Mouse (Mus musculus) liver, adult 2 months (tissue): ENCODE measurements around the gene Vps37c. TPM values are rescaled to one million over a fixed set of nuclear protein-coding genes. Genes with fewer than 3 reads are reported as not detected.

ENCODE experiments used
- DNase-seq: peaks from one replicate; pipeline ENCODE4 v3.0.0-alpha.2; 2011; ENCODE audit warnings: low read depth, low spot score; ENCODE audit errors: extremely low read depth
- H3K27ac ChIP-seq: fragments of 200-500 bp; replicated peaks from 2 replicates; pipeline ENCODE4 v1.5.1; 2012; ENCODE audit warnings: low read depth, mild to moderate bottlenecking, control low read depth, inconsistent platforms, low read length; ENCODE audit not compliant: insufficient read depth
- H3K27me3 ChIP-seq: fragments of 200-500 bp; 2 replicates; pipeline ENCODE4 v1.6.1; 2012; ENCODE audit warnings: mild to moderate bottlenecking, moderate library complexity, low read length, inconsistent platforms; ENCODE audit not compliant: control insufficient read depth, insufficient read depth
- H3K36me3 ChIP-seq: fragments of 200-500 bp; 2 replicates; pipeline ENCODE4 v1.6.1; 2012; ENCODE audit warnings: low read length, inconsistent platforms; ENCODE audit not compliant: control insufficient read depth, insufficient read depth
- H3K4me1 ChIP-seq: fragments of 200-500 bp; 2 replicates; pipeline ENCODE4 v1.6.1; 2011; ENCODE audit warnings: low read length; ENCODE audit not compliant: control insufficient read depth, insufficient read depth
- H3K4me3 ChIP-seq: fragments of 200-500 bp; 2 replicates; pipeline ENCODE4 v1.5.1; 2011; ENCODE audit warnings: low read depth, mild to moderate bottlenecking, control low read depth, low read length, moderate library complexity; ENCODE audit not compliant: insufficient read depth
- H3K79me2 ChIP-seq: fragments of 200-500 bp; 2 replicates; pipeline ENCODE4 v1.6.1; 2012; ENCODE audit warnings: inconsistent platforms, mild to moderate bottlenecking, low read length, moderate library complexity; ENCODE audit not compliant: control insufficient read depth, insufficient read depth
- H3K9ac ChIP-seq: fragments of 200-500 bp; 2 replicates; pipeline ENCODE4 v1.6.1; 2012; ENCODE audit warnings: low read depth, mild to moderate bottlenecking, control low read depth, inconsistent platforms, low read length
- CTCF ChIP-seq: fragments of 200-500 bp; IDR thresholded peaks from 2 replicates; pipeline ENCODE4 v1.5.1; 2011; ENCODE audit warnings: low read depth, low read length, control low read depth
- POLR2A ChIP-seq: fragments of 200-500 bp; IDR thresholded peaks from 2 replicates; pipeline ENCODE4 v1.6.1; 2011; ENCODE audit warnings: low read length, control low read depth; ENCODE audit not compliant: insufficient read depth; ENCODE audit errors: extremely low read depth
- whole genome bisulfite sequencing: fragments of 180-500 bp; shearing (Covaris S2); methylation state at CpG from one replicate; pipeline ENCODE4 v1.1.7; 2018; 5-methylcytosine and 5-hydroxymethylcytosine counted together
- polyA plus RNA-seq: library from polyadenylated mRNA; depleted of rRNA; stranded (reverse); fragments of >200 nt; gene quantifications from 2 replicates; pipeline ENCODE4 v1.2.3, GENCODE M21; 2012; rRNA removed
- total RNA-seq: library from RNA; depleted of rRNA; stranded (reverse); fragments of >200 nt; gene quantifications from 2 replicates; pipeline ENCODE4 v1.2.3, GENCODE M21; 2014; rRNA removed

Gene Vps37c
- total and polyA plus RNA-seq, 2 experiments, result 2.9 to 18.1 TPM

- no peak for TF ChIP-seq CTCF
- TF ChIP-seq POLR2A, result no peak
- H3K4me1 ChIP-seq, result no peaks in the 10 kb centered on the region
- no peaks in the 10 kb centered on the region for H3K27me3 ChIP-seq
- WGBS, result 77% methylated on average over 6 of the region's 6 CpGs
- H3K79me2 ChIP-seq, result no peaks in the 10 kb centered on the region
- no peaks in the 10 kb centered on the region for H3K36me3 ChIP-seq
- H3K27ac ChIP-seq, result no peak overlapping the region
- no peak for DNase-seq
- no peak overlapping the region for H3K4me3 ChIP-seq
- H3K9ac ChIP-seq, result no peak overlapping the region
Observed at GRCm38 (mm10) chr19:10762468-10762867, 73.9 kb downstream of the Vps37c start.

DNA sequence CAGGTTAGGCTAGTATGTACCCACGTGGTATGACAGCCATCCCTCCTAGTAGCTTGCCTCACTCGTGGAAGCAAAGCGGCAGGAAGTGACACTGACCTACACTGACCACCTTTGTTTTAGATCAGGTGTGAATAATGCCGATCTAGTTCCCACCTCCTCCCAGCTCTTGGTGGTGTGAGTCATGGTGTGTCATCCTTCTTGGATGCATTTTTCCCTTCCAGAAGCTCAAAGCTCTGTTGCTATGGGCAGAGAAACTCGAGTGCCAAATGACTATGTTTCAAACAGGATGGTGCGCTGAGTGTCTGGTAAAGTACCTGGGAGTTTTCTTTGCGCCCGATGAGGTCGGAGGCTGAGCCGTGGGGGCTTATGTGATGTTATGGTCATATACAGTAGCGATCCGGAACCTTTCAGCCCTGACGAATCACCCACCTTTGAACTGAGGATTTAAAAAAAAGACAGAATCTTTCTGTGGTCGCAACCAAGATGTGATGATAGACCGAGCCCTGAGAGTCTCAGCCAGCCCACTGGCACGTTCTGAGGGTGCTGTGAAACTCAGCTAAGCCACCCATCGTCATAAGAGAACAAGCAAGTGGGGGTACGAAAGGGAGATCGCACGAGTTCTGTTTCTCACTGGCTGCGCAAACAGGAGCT, 75.0 kb downstream of the Vps37c start:
- no peak overlapping the region for H3K27ac ChIP-seq
- no peaks in the 10 kb centered on the region for H3K79me2 ChIP-seq
- TF ChIP-seq CTCF, result no peak
- TF ChIP-seq POLR2A, result no peak
- H3K4me3 ChIP-seq, result no peak overlapping the region
- 72% methylated on average over 21 of the region's 21 CpGs for WGBS
- H3K4me1 ChIP-seq, result no peaks in the 10 kb centered on the region
- no peaks in the 10 kb centered on the region for H3K36me3 ChIP-seq
- no peak overlapping the region for H3K9ac ChIP-seq
- DNase-seq, result no peak
- H3K27me3 ChIP-seq, result no peaks in the 10 kb centered on the region

Other genes starting within 250 kb of the Vps37c start
- gene Lrrc10b, start 231.3 kb upstream of the Vps37c start, total RNA-seq, result not detected in 2 replicates
- gene Lrrc10b, start 231.3 kb upstream of the Vps37c start, polyA plus RNA-seq, result not detected in 2 replicates
- 0.13 TPM in 1 of 2 replicates, not detected in the other for gene Ppp1r32, start 205.8 kb upstream of the Vps37c start, total RNA-seq
- gene Ppp1r32, start 205.8 kb upstream of the Vps37c start, polyA plus RNA-seq, result 0.06 and 0.09 TPM in 2 replicates
- gene Cpsf7, start 163.5 kb upstream of the Vps37c start, total RNA-seq, result 10.0 and 12.2 TPM in 2 replicates
- gene Cpsf7, start 163.5 kb upstream of the Vps37c start, polyA plus RNA-seq, result 15.0 and 19.9 TPM in 2 replicates
- 23.3 and 29.6 TPM in 2 replicates for gene Sdhaf2, start 162.6 kb upstream of the Vps37c start, total RNA-seq
- gene Sdhaf2, start 162.6 kb upstream of the Vps37c start, polyA plus RNA-seq, result 14.2 and 15.7 TPM in 2 replicates
- 3.7 and 5.3 TPM in 2 replicates for gene Tmem216, start 132.5 kb upstream of the Vps37c start, total RNA-seq
- 10.4 and 11.3 TPM in 2 replicates for gene Tmem216, start 132.5 kb upstream of the Vps37c start, polyA plus RNA-seq
- 8.9 and 13.8 TPM in 2 replicates for gene Cyb561a3, start 111.6 kb upstream of the Vps37c start, total RNA-seq
- gene Cyb561a3, start 111.6 kb upstream of the Vps37c start, polyA plus RNA-seq, result 29.7 and 32.5 TPM in 2 replicates
- gene Tmem138, start 111.4 kb upstream of the Vps37c start, total RNA-seq, result 1.5 and 1.7 TPM in 2 replicates
- 2.8 and 3.3 TPM in 2 replicates for gene Tmem138, start 111.4 kb upstream of the Vps37c start, polyA plus RNA-seq
- 128 and 138 TPM in 2 replicates for gene Ddb1, start 83.4 kb upstream of the Vps37c start, total RNA-seq
- 51.9 and 63.5 TPM in 2 replicates for gene Ddb1, start 83.4 kb upstream of the Vps37c start, polyA plus RNA-seq
- 72.6 and 87.6 TPM in 2 replicates for gene Tkfc, start 83.1 kb upstream of the Vps37c start, total RNA-seq
- gene Tkfc, start 83.1 kb upstream of the Vps37c start, polyA plus RNA-seq, result 294 and 417 TPM in 2 replicates
- 4.5 and 6.2 TPM in 2 replicates for gene Vwce, start 54.5 kb upstream of the Vps37c start, total RNA-seq
- gene Vwce, start 54.5 kb upstream of the Vps37c start, polyA plus RNA-seq, result 24.8 and 30.7 TPM in 2 replicates
- gene Pga5, start 10.7 kb upstream of the Vps37c start, total RNA-seq, result not detected in 2 replicates
- gene Pga5, start 10.7 kb upstream of the Vps37c start, polyA plus RNA-seq, result 0.14 TPM in 1 of 2 replicates, not detected in the other
- gene Cd5, start 50.3 kb downstream of the Vps37c start, total RNA-seq, result 0.13 and 0.28 TPM in 2 replicates
- gene Cd5, start 50.3 kb downstream of the Vps37c start, polyA plus RNA-seq, result 0.17 and 0.49 TPM in 2 replicates
- 0.18 and 0.20 TPM in 2 replicates for gene Cd6, start 141.3 kb downstream of the Vps37c start, total RNA-seq
- gene Cd6, start 141.3 kb downstream of the Vps37c start, polyA plus RNA-seq, result 0.36 and 0.44 TPM in 2 replicates
- 3.3 and 5.6 TPM in 2 replicates for gene Slc15a3, start 151.0 kb downstream of the Vps37c start, total RNA-seq
- gene Slc15a3, start 151.0 kb downstream of the Vps37c start, polyA plus RNA-seq, result 6.2 and 10.6 TPM in 2 replicates
- 0.18 and 0.40 TPM in 2 replicates for gene Tmem132a, start 181.2 kb downstream of the Vps37c start, total RNA-seq
- gene Tmem132a, start 181.2 kb downstream of the Vps37c start, polyA plus RNA-seq, result 0.75 and 0.90 TPM in 2 replicates
- gene Tmem109, start 193.3 kb downstream of the Vps37c start, total RNA-seq, result 7.1 and 8.9 TPM in 2 replicates
- gene Tmem109, start 193.3 kb downstream of the Vps37c start, polyA plus RNA-seq, result 32.2 and 35.2 TPM in 2 replicates
- 95.5 and 100 TPM in 2 replicates for gene Prpf19, start 206.5 kb downstream of the Vps37c start, total RNA-seq
- gene Prpf19, start 206.5 kb downstream of the Vps37c start, polyA plus RNA-seq, result 150 and 184 TPM in 2 replicates
- not detected in 2 replicates for gene Zp1, start 231.9 kb downstream of the Vps37c start, total RNA-seq
- not detected in 2 replicates for gene Zp1, start 231.9 kb downstream of the Vps37c start, polyA plus RNA-seq
- not detected in 2 replicates for gene Ptgdr2, start 248.4 kb downstream of the Vps37c start, total RNA-seq
- gene Ptgdr2, start 248.4 kb downstream of the Vps37c start, polyA plus RNA-seq, result not detected in 2 replicates